Mouse (Mus musculus) bone marrow macrophage, adult 2 months (primary cell): Measurements from ENCODE around the gene Slc39a7. TPM values are rescaled to one million over a fixed set of nuclear protein-coding genes. Genes with fewer than 3 reads are reported as not detected.

ENCODE experiments used
- H3K27ac ChIP-seq: 2 replicates; pipeline ENCODE4 v1.5.1; 2012; ENCODE audit warnings: low read depth, low read length; ENCODE audit not compliant: insufficient read depth
- H3K4me1 ChIP-seq: 2 replicates; pipeline ENCODE4 v1.6.1; 2012; ENCODE audit warnings: low read length; ENCODE audit not compliant: control insufficient read depth, insufficient read depth
- H3K4me3 ChIP-seq: 2 replicates; pipeline ENCODE4 v1.5.1; 2012; ENCODE audit warnings: mild to moderate bottlenecking, low read length, moderate library complexity; ENCODE audit not compliant: insufficient read depth
- CTCF ChIP-seq: IDR thresholded peaks from 2 replicates; pipeline ENCODE4 v1.5.1; 2012; ENCODE audit warnings: low read depth, mild to moderate bottlenecking, low read length, moderate library complexity
- POLR2A ChIP-seq: IDR thresholded peaks from 2 replicates; pipeline ENCODE4 v1.6.1; 2012; ENCODE audit warnings: mild to moderate bottlenecking, low read depth, low read length, borderline replicate concordance
- polyA plus RNA-seq: library from polyadenylated mRNA; stranded (reverse); fragments of >200 nt; gene quantifications from 2 replicates; pipeline ENCODE4 v1.2.4, GENCODE M21; 2012; ENCODE audit not compliant: missing spikeins, insufficient read depth, insufficient read length

Slc39a7 gene
- 62.3 and 70.1 TPM in 2 replicates for polyA plus RNA-seq

GRCm38 (mm10) chr17:34031465-34032173, at the start of gene Slc39a7, which contains the start of gene Rxrb:
Gene Slc39a7 (minus strand): TSS chr17:34031682.
Gene Rxrb (plus strand): TSS chr17:34031812.
- Histone ChIP-seq H3K27ac (peak within 1 kb of the TSS; percentile 75), H3K4me3 (peak within 1 kb of the TSS; percentile 82), H3K4me1 (peaks cover 28% of the 10 kb centered on the region)
- TF ChIP-seq CTCF (no peak), POLR2A (no peak)

- Histone ChIP-seq H3K27ac (no peak overlapping the region), H3K4me1 (no peaks in the 10 kb centered on the region), H3K4me3 (no peak overlapping the region)
- TF ChIP-seq POLR2A (no peak), CTCF (no peak)
Measured at GRCm38 (mm10) chr17:34079621-34080020, 48.1 kb upstream of the Slc39a7 start.

- Histone ChIP-seq H3K4me3 (no peak overlapping the region), H3K27ac (no peak overlapping the region), H3K4me1 (no peaks in the 10 kb centered on the region)
- TF ChIP-seq POLR2A: no peak
- TF ChIP-seq CTCF: no peak
Measured at GRCm38 (mm10) chr17:34079002-34079401, 47.5 kb upstream of the Slc39a7 start.

- Histone ChIP-seq H3K27ac (no peak overlapping the region), H3K4me1 (no peaks in the 10 kb centered on the region), H3K4me3 (no peak overlapping the region)
- TF ChIP-seq POLR2A (no peak), CTCF (no peak)
Measured at GRCm38 (mm10) chr17:34078148-34078547, 46.7 kb upstream of the Slc39a7 start.

GRCm38 (mm10) chr17:34077549-34077948, 46.1 kb upstream of the Slc39a7 start:
- TF ChIP-seq CTCF: peak; percentile 63
- TF ChIP-seq POLR2A: no peak
- H3K4me1 ChIP-seq: peaks cover 3% of the 10 kb centered on the region
- no peak overlapping the region for H3K4me3 ChIP-seq
- H3K27ac ChIP-seq: no peak overlapping the region

GRCm38 (mm10) chr17:34075271-34075670, 43.8 kb upstream of the Slc39a7 start:
- Histone ChIP-seq H3K27ac (no peak overlapping the region), H3K4me3 (no peak overlapping the region), H3K4me1 (peaks cover 12% of the 10 kb centered on the region)
- no peak for TF ChIP-seq POLR2A
- no peak for TF ChIP-seq CTCF

GRCm38 (mm10) chr17:34072091-34072490, 40.6 kb upstream of the Slc39a7 start:
- TF ChIP-seq CTCF: no peak
- Histone ChIP-seq H3K4me3 (no peak overlapping the region), H3K27ac (peak overlapping the region; percentile 52), H3K4me1 (peaks cover 14% of the 10 kb centered on the region)

- TF ChIP-seq CTCF (no peak), POLR2A (no peak)
- H3K27ac ChIP-seq: no peak overlapping the region
- no peak overlapping the region for H3K4me3 ChIP-seq
- H3K4me1 ChIP-seq: peaks cover 14% of the 10 kb centered on the region
Measured at GRCm38 (mm10) chr17:34068864-34069263, 37.4 kb upstream of the Slc39a7 start.

- peaks cover 13% of the 10 kb centered on the region for H3K4me1 ChIP-seq
- peak overlapping the region; percentile 18; the same call in 1 of the 2 replicates for H3K27ac ChIP-seq
- no peak overlapping the region for H3K4me3 ChIP-seq
- TF ChIP-seq POLR2A (no peak), CTCF (no peak)
Measured at GRCm38 (mm10) chr17:34057224-34057623, 25.7 kb upstream of the Slc39a7 start.

GRCm38 (mm10) chr17:34047404-34048050, 16.0 kb upstream of the Slc39a7 start:
- Histone ChIP-seq H3K27ac (peak overlapping the region; percentile 50), H3K4me3 (no peak overlapping the region), H3K4me1 (no peaks in the 10 kb centered on the region)
- TF ChIP-seq POLR2A (no peak), CTCF (no peak)
